In the genomic region with DNA sequence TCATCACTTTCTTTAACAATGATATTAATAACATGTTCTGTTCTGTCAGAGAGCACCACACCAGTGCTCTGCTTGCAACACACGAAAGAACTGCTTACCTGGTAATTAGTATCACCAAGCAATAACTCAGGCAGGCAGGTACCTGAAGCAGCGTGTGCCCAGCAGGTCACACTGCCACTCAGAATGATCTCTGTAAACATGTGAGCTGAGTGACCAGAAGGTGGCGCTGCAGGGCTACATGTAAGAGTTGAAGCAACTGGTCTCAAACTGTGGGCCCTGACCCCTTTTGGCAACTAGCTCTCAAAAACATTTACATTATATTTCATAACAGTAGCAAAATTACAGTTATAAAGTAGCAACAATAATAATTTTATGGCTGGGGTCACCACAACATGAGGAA, we compare ENCODE assay signal across 7 mouse cellular contexts. TPM values are rescaled to one million over a fixed set of nuclear protein-coding genes. Genes with fewer than 3 reads are reported as not detected.
DNase-seq lines count a peak whose midpoint lies in the region; ATAC-seq and TF ChIP-seq lines count a peak whose summit lies in the region.

No protein-coding gene starts in this region.

- peak; percentile 70 to 85 (median 82) for TF ChIP-seq CTCF in MEL (IDR thresholded peaks at IDR 0.05 in 2 of 3, conservative IDR thresholded peaks at IDR 0.05 in 1 of 3; ENCODE audit: control insufficient read depth in 1 of 3, insufficient read depth in 1 of 3, low read depth in 2 of 3, low read length in 3 of 3, poor library complexity in 1 of 3, severe bottlenecking in 1 of 3)

- peak; percentile 98 for ATAC-seq in megakaryocyte progenitor cell, adult 5-6 weeks (replicated peaks; ENCODE audit: poor library complexity)

- no peaks in the 10 kb centered on the region for H3K27me3 ChIP-seq in MEL (ENCODE audit: control insufficient read depth in 1 of 2, insufficient read depth in 2 of 2, low read length in 2 of 2)

- H3K4me3 ChIP-seq in MEL (ENCODE audit: control insufficient read depth in 1 of 2, insufficient read depth in 1 of 2, low read depth in 2 of 2, low read length in 2 of 2): no peak overlapping the region

- peak; percentile 84 for DNase-seq in MEL (ENCODE audit: low read depth, low spot score)
- peak; percentile 88 for DNase-seq in adrenal gland, postnatal 14 days
- DNase-seq in embryo, embryonic 9.5 days (ENCODE audit: extremely low spot score): peak; percentile 68
- peak; percentile 66 to 82 for DNase-seq in heart, postnatal 10 days
- DNase-seq in layer of hippocampus, adult 9-11 months: peak; percentile 34
- peak; percentile 57 for DNase-seq in spleen, adult 12 weeks (ENCODE audit: low spot score)

- intact Hi-C loops in heart, postnatal 10 days (cut with DNase I): loop anchor here (1.0 to 10.0 kb wide), 4 partner anchors 93 to 730 kb away; no protein-coding TSS in a partner anchor

- H3K4me1 ChIP-seq in MEL (ENCODE audit: control insufficient read depth in 1 of 2, insufficient read depth in 2 of 2, low read length in 2 of 2): no peaks in the 10 kb centered on the region

- H3K36me3 ChIP-seq in MEL (ENCODE audit: control insufficient read depth in 1 of 2, insufficient read depth in 2 of 2, low read length in 2 of 2): peaks cover 0 to 5% of the 10 kb centered on the region in 2 experiments; a peak in 1 of 4 replicates

- TF ChIP-seq EP300 in MEL (IDR thresholded peaks at IDR 0.05; ENCODE audit: low read depth in 1 of 2, low read length in 2 of 2): no peak

- H3K9ac ChIP-seq in MEL (ENCODE audit: control insufficient read depth, low read depth, low read length, poor library complexity, severe bottlenecking): no peak overlapping the region

- no peaks in the 10 kb centered on the region for H3K79me2 ChIP-seq in MEL (ENCODE audit: control insufficient read depth, insufficient read depth, low read length, poor library complexity)

- TF ChIP-seq RAD21 in MEL (IDR thresholded peaks at IDR 0.05; ENCODE audit: low read depth, low read length): peak; percentile 73

- H3K9me3 ChIP-seq in MEL (replicated peaks; ENCODE audit: insufficient read depth, low read length): no peaks in the 10 kb centered on the region

- no peak overlapping the region for H3K27ac ChIP-seq in MEL (ENCODE audit: control insufficient read depth, low read depth, low read length)

- no peak for TF ChIP-seq POLR2A in MEL (IDR thresholded peaks at IDR 0.05; ENCODE audit: control insufficient read depth in 1 of 2, insufficient read depth in 1 of 2, low read depth in 1 of 2, low read length in 2 of 2, poor library complexity in 1 of 2)

TF ChIP-seq in MEL, 35 proteins besides CTCF, POLR2A, EP300 and RAD21:
- TF ChIP-seq ZC3H11A (IDR thresholded peaks at IDR 0.05; ENCODE audit: low read depth, low read length) (peak; percentile 4; the same call in 1 of the 2 replicates), POLR2AphosphoS5 (IDR thresholded peaks at IDR 0.05; ENCODE audit: borderline replicate concordance, low read depth, low read length) (no peak), SMC3 (IDR thresholded peaks at IDR 0.05; ENCODE audit: low read depth, low read length) (peak; percentile 64)

RNA-seq across cellular contexts. Expression of gene Hus1b, which starts 59.1 kb away (rescaled TPM):
- total RNA-seq in MEL (2012; rRNA removed): 0.19 and 0.26 TPM in 2 replicates
- under 1 TPM in 1 of 2 experiments, not detected in 1; 0.08 TPM for polyA plus RNA-seq in MEL (2012; ENCODE audit: insufficient read depth in 1 of 2, insufficient read length in 2 of 2, low read depth in 1 of 2, low replicate concordance in 2 of 2, missing spikeins in 1 of 2)
- total RNA-seq in adrenal gland, postnatal 14 days (2021): 0.30 TPM in 2 replicates
- under 1 TPM; 0.30 to 0.43 TPM for total RNA-seq in heart, postnatal 10 days (2021)
- total RNA-seq in megakaryocyte progenitor cell, adult 5-6 weeks (2015): 1.1 and 1.4 TPM in 2 replicates
- 0.62 and 1.0 TPM in 2 replicates for total RNA-seq in megakaryocyte progenitor cell, adult 5-6 weeks (2017)

Comparison
In these comparisons a context has a peak if more than half of its experiments do, and no peak if none do; other contexts are left out.
1. DNase-seq: peak in every context shown above with its lines; median percentile 88 in adrenal gland, postnatal 14 days; 84 in MEL; 74 in heart, postnatal 10 days; 68 in embryo, embryonic 9.5 days; 57 in spleen, adult 12 weeks; 34 in layer of hippocampus, adult 9-11 months.